ENCODE assay signal across 14 mouse cellular contexts in the genomic region with DNA sequence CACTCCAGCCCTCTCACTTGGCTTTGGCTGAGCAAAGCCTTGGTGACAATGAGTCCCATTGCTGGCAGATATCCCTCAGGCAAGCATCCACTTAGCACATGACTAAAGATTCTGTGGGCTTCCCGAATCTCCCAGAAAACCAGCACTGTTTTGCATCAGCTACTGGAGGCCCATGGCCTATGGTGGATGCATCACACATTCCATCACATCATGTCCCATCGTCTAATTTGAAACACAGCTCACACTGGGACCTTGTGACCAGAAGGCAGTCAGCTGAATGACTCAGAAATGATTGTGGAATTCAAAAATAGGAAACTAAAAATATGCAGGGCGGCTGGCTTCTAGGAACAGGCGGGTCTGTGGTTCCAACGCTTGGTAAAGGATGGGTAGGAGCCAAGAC. TPM values are rescaled to one million over a fixed set of nuclear protein-coding genes. Genes with fewer than 3 reads are reported as not detected.
DNase-seq lines count a peak whose midpoint lies in the region; ATAC-seq and TF ChIP-seq lines count a peak whose summit lies in the region.
"Had no signal": no experiment of that assay in that cellular context is flagged by ENCODE, and none has a peak within 500 bp of the region (broad histone marks: within the 10 kb centered on the region; RNA-seq: fewer than 3 reads in every experiment).

No protein-coding gene starts in this region.

- H3K27me3 ChIP-seq in Patski, result no peaks in the 10 kb centered on the region
- H3K27me3 ChIP-seq: forebrain, embryonic 12.5 days; limb, embryonic 12.5 days had no signal

- peaks cover 2% of the 10 kb centered on the region; the same call in 1 of the 2 replicates for H3K4me1 ChIP-seq in lung, adult 2 months (ENCODE audit: control insufficient read depth, insufficient read depth, low read length)

- 0 out of 2 replicates have a peak overlapping the region, but pooled peaks have one; percentile 18 for H3K27ac ChIP-seq in left cerebral cortex, adult 2 months
- H3K27ac ChIP-seq: forebrain, embryonic 12.5 days; limb, embryonic 12.5 days had no signal

- WGBS in lung, adult 2 months, result 72% methylated on average over 5 of the region's 5 CpGs

- peak; percentile 44 for ATAC-seq in frontal cortex, adult (ENCODE audit: low TSS enrichment)
- ATAC-seq in Patski, result peak; percentile 44
- no peak for ATAC-seq in erythroid progenitor cell, adult 5-6 weeks (replicated peaks; ENCODE audit: low FRiP score, poor library complexity, severe bottlenecking)

- POLR2A ChIA-PET in Patski (lab: Charles Lee), result no interaction called here

- TF ChIP-seq POLR2A in lung, adult 2 months (IDR thresholded peaks at IDR 0.05; ENCODE audit: borderline replicate concordance, extremely low read depth, low read depth, low read length), result no peak

- no peak for DNase-seq in frontal cortex, postnatal 10 days (ENCODE audit: low spot score in 2 of 2)
- DNase-seq in left cerebral cortex, adult 2 months (ENCODE audit: extremely low spot score in 1 of 2, low spot score in 2 of 2), result peak in 1 of 2 experiments; percentile 29
- DNase-seq in left cerebral cortex, postnatal 10 days (ENCODE audit: extremely low spot score in 1 of 2, low spot score in 2 of 2), result no peak
- peak; percentile 88 for DNase-seq in Patski (ENCODE audit: low read depth, low spot score)
- peak; percentile 59 to 81 for DNase-seq in heart, postnatal 10 days
- DNase-seq in lung, adult 2 months, result no peak
- DNase-seq: cerebellum, adult 8-10 months; kidney, postnatal 14 days; lung, embryonic 14.5 days; thymus, postnatal 25 days had no signal

- in situ Hi-C loops in Patski (cut with MboI; ENCODE audit: low pct_unique_long_range_greater_than_20kb), result no loop called here

- CTCF ChIA-PET in Patski (lab: Charles Lee), result interaction anchor here (2.8 kb wide), 1 partner anchor 9 kb away, joined by 10 read pairs; no protein-coding TSS in a partner anchor

- H3K4me3 ChIP-seq in left cerebral cortex, adult 2 months, result no peak overlapping the region
- no peak overlapping the region for H3K4me3 ChIP-seq in lung, adult 2 months (replicated peaks; ENCODE audit: extremely low read depth, low read depth, low read length)
- H3K4me3 ChIP-seq: forebrain, embryonic 12.5 days; limb, embryonic 12.5 days had no signal

- intact Hi-C loops in left cerebral cortex, adult 2 months (cut with DNase I), result no loop called here
- intact Hi-C loops in left cerebral cortex, postnatal 10 days (cut with DNase I), result no loop called here
- intact Hi-C loops in heart, postnatal 10 days (cut with DNase I), result loop anchor here (2.0 to 5.0 kb wide), 2 partner anchors 23 to 36 kb away; no protein-coding TSS in a partner anchor

- TF ChIP-seq CTCF in left cerebral cortex, adult 2 months (IDR thresholded peaks at IDR 0.05), result no peak
- no peak for TF ChIP-seq CTCF in Patski (IDR thresholded peaks at IDR 0.05)
- no peak for TF ChIP-seq CTCF in lung, adult 2 months (IDR thresholded peaks at IDR 0.05; ENCODE audit: insufficient read depth, low read length)

RNA-seq across cellular contexts. Expression of a gene that starts 4.4 kb away (rescaled TPM):
- total RNA-seq in left cerebral cortex, adult 2 months (2021), result 1 to 10 TPM; 2.1 to 2.3 TPM
- 1 to 10 TPM; 2.2 to 3.0 TPM for total RNA-seq in left cerebral cortex, postnatal 10 days (2021)
- polyA plus RNA-seq in Patski (2021), result 7.7 TPM
- 10 to 100 TPM; 10.6 to 13.1 TPM for total RNA-seq in heart, postnatal 10 days (2021)
- 2.9 and 6.7 TPM in 2 replicates for total RNA-seq in erythroid progenitor cell, adult 5-6 weeks (2015; ENCODE audit: low replicate concordance)
- total RNA-seq in erythroid progenitor cell, adult 5-6 weeks (2017; ENCODE audit: low replicate concordance), result 0.51 and 0.91 TPM in 2 replicates
- 9.2 and 11.6 TPM in 2 replicates for polyA plus RNA-seq in lung, adult 2 months (2012; rRNA removed)

RNA-seq across cellular contexts. Expression of a gene that starts 24.3 kb away (rescaled TPM):
- 10 to 100 TPM; 35.9 to 37.3 TPM for total RNA-seq in left cerebral cortex, adult 2 months (2021)
- total RNA-seq in left cerebral cortex, postnatal 10 days (2021), result 10 to 100 TPM; 33.5 to 35.9 TPM
- polyA plus RNA-seq in Patski (2021), result 73.4 TPM
- 10 to 100 TPM; 69.9 to 81.5 TPM for total RNA-seq in heart, postnatal 10 days (2021)
- 24.9 and 83.4 TPM in 2 replicates for total RNA-seq in erythroid progenitor cell, adult 5-6 weeks (2015; ENCODE audit: low replicate concordance)
- total RNA-seq in erythroid progenitor cell, adult 5-6 weeks (2017; ENCODE audit: low replicate concordance), result 54.0 and 96.1 TPM in 2 replicates
- 30.5 and 40.9 TPM in 2 replicates for polyA plus RNA-seq in lung, adult 2 months (2012; rRNA removed)

Comparison
In these comparisons a context has a peak if more than half of its experiments do, and no peak if none do; other contexts are left out.
1. DNase-seq: peak in Patski (single experiment) and heart, postnatal 10 days (2 of 2); none in frontal cortex, postnatal 10 days (0 of 2), left cerebral cortex, postnatal 10 days (0 of 2) and lung, adult 2 months (single experiment).